Mouse (Mus musculus) heart, embryonic 13.5 days (tissue): ENCODE data around the gene 6430548M08Rik. TPM values are rescaled to one million over a fixed set of nuclear protein-coding genes. Genes with fewer than 3 reads are reported as not detected.

ENCODE experiments used
- ATAC-seq: fragments of 200-750 bp; cut with Nextera tagmentation; 2 replicates; pipeline ENCODE4 v1.8.0; 2017; ENCODE audit warnings: moderate TSS enrichment; ENCODE audit not compliant: insufficient number of reproducible peaks, low FRiP score, low TSS enrichment; ENCODE audit errors: extremely low read depth
- H3K27ac ChIP-seq: fragments of 300-500 bp; sonication (generic); replicated peaks from 2 replicates; pipeline ENCODE4 v1.5.1; 2015; ENCODE audit warnings: moderate library complexity, mild to moderate bottlenecking, inconsistent platforms
- H3K27me3 ChIP-seq: fragments of 300-500 bp; sonication (generic); replicated peaks from 2 replicates; pipeline ENCODE4 v1.6.1; 2015; ENCODE audit warnings: mild to moderate bottlenecking, inconsistent platforms
- H3K36me3 ChIP-seq: fragments of 300-500 bp; sonication (generic); 2 replicates; pipeline ENCODE4 v1.6.1; 2015; ENCODE audit warnings: mild to moderate bottlenecking, inconsistent platforms
- H3K4me1 ChIP-seq: fragments of 300-500 bp; sonication (generic); 2 replicates; pipeline ENCODE4 v1.6.1; 2015; ENCODE audit warnings: inconsistent platforms
- H3K4me2 ChIP-seq: fragments of 300-500 bp; sonication (generic); 2 replicates; pipeline ENCODE4 v1.6.1; 2015; ENCODE audit warnings: inconsistent platforms, mild to moderate bottlenecking, moderate library complexity
- H3K4me3 ChIP-seq: fragments of 300-500 bp; sonication (generic); 2 replicates; pipeline ENCODE4 v1.5.1; 2015; ENCODE audit warnings: moderate library complexity, mild to moderate bottlenecking, inconsistent platforms
- H3K9ac ChIP-seq: fragments of 300-500 bp; sonication (generic); 2 replicates; pipeline ENCODE4 v1.6.1; 2015; ENCODE audit warnings: inconsistent platforms, mild to moderate bottlenecking, moderate library complexity
- H3K9me3 ChIP-seq: fragments of 300-500 bp; sonication (generic); 2 replicates; pipeline ENCODE4 v1.6.1; 2016; ENCODE audit warnings: inconsistent platforms
- WGBS: fragments of 180-500 bp; shearing (Covaris S2); methylation state at CpG from one replicate; pipeline ENCODE4 v1.1.7; 2015; ENCODE audit warnings: mixed read lengths; 5-methylcytosine and 5-hydroxymethylcytosine counted together
- polyA plus RNA-seq: library from polyadenylated mRNA; unstranded; fragments of >200 nt; fragmentation: Nextera tagmentation; extraction: Ambion mirVana; gene quantifications from 2 replicates; pipeline ENCODE4 v1.2.1, GENCODE M21; 2015

Gene 6430548M08Rik
- polyA plus RNA-seq, 1 experiment from 2014 or later, result 10.6 TPM

DNA sequence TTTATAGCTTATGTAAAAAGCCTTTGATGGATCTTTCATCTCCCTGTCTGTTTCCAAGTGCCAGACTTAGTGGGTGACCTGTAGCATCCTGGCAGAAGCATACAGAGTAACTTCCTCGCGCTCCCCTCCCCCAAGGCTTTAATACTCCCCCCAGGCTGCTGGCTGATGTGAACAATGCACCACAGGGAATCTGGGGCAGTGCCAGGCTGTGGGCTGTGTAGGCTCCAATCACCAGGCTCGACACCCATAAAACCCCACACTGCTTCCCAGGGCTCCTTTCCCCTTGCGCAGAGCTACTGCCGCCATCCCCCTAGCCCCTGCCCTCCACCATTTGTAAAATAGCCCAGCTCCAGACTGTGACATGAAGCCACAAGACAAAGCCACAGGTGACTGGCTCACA is 53.9 kb downstream of the 6430548M08Rik start:
- no peak overlapping the region for H3K9ac ChIP-seq
- H3K27me3 ChIP-seq, result peaks cover 44% of the 10 kb centered on the region
- 43% methylated on average over 5 of the region's 5 CpGs for WGBS
- peaks cover 20% of the 10 kb centered on the region for H3K4me1 ChIP-seq
- H3K9me3 ChIP-seq, result no peaks in the 10 kb centered on the region
- H3K4me3 ChIP-seq, result no peak overlapping the region
- H3K27ac ChIP-seq, result no peak overlapping the region
- H3K36me3 ChIP-seq, result no peaks in the 10 kb centered on the region
- ATAC-seq, result no peak
- no peak overlapping the region for H3K4me2 ChIP-seq

DNA sequence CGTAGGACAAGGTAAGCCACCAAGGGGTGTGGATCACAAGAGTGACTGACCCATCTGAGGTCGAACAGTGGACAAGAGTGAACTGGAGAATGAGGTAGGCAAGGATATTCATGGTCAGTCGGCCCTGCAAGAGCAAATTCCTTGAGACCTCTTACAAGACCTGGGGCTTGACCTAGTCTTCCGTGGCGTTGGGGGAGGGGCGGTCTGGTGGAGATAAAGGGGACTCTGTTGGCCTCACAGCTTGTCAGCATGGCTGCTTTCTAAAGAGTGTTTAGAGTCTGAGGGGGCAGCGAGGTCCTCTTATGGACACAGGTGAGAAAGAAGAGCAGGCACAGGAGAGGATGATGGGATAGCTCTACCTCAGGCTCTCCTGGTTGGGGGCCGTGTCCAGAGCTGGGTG is 55.2 kb downstream of the 6430548M08Rik start:
- no peak overlapping the region for H3K4me2 ChIP-seq
- no peak for ATAC-seq
- H3K27me3 ChIP-seq, result peaks cover 46% of the 10 kb centered on the region
- H3K36me3 ChIP-seq, result no peaks in the 10 kb centered on the region
- H3K4me1 ChIP-seq, result peaks cover 12% of the 10 kb centered on the region
- no peak overlapping the region for H3K27ac ChIP-seq
- H3K9ac ChIP-seq, result no peak overlapping the region
- H3K9me3 ChIP-seq, result no peaks in the 10 kb centered on the region
- 36% methylated on average over 8 of the region's 8 CpGs for WGBS
- no peak overlapping the region for H3K4me3 ChIP-seq

DNA sequence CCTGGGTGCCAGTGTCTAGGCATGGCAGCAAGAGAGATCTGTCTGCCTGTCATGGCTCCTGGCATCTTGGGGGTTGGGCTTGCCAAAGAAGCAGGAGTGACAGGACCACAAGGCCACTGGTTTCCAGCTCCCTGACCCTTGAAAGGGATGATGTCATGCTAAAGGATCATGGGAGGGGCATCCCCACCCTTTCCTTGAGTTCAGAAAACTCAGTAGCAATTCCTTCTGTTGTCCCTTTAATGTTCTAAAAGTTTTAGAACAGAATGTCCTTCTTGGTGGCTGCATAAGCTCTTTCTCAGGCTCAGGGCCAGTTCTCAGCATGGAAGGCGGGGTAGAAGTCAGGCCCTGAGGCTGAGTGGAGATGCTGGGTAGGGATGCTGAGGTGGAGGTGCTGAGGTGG is 59.2 kb downstream of the 6430548M08Rik start:
- peaks cover 58% of the 10 kb centered on the region for H3K27me3 ChIP-seq
- H3K9me3 ChIP-seq, result no peaks in the 10 kb centered on the region
- no peak overlapping the region for H3K9ac ChIP-seq
- H3K4me3 ChIP-seq, result no peak overlapping the region
- WGBS, result 54% methylated on average over 1 of the region's 1 CpGs
- ATAC-seq, result no peak
- H3K36me3 ChIP-seq, result no peaks in the 10 kb centered on the region
- H3K27ac ChIP-seq, result no peak overlapping the region
- no peak overlapping the region for H3K4me2 ChIP-seq
- H3K4me1 ChIP-seq, result peaks cover 25% of the 10 kb centered on the region

DNA sequence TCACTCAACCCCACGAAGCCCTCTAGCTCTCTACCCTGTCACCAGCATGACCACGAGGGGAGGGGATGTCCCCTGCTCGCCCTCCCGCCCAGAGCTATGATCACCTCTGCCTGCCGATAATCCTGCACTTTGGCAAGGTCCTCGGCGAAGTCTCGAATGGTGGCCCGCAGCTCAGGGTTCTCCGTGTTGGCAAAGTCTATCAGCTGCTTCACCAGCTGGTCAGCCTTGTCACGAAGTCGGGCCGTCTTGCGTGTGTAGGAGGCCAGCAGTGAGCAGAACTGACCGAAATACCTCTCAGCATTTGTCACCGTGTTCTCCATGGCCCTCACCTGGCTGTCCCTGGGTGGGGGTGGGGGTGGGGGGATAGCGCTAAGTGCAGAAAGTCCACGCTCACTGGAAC is 60.7 kb downstream of the 6430548M08Rik start:
- peaks cover 28% of the 10 kb centered on the region for H3K4me1 ChIP-seq
- no peak overlapping the region for H3K9ac ChIP-seq
- WGBS, result 43% methylated on average over 18 of the region's 18 CpGs
- H3K27ac ChIP-seq, result no peak overlapping the region
- no peaks in the 10 kb centered on the region for H3K36me3 ChIP-seq
- H3K9me3 ChIP-seq, result no peaks in the 10 kb centered on the region
- no peak overlapping the region for H3K4me2 ChIP-seq
- ATAC-seq, result no peak
- no peak overlapping the region for H3K4me3 ChIP-seq
- peaks cover 50% of the 10 kb centered on the region for H3K27me3 ChIP-seq

DNA sequence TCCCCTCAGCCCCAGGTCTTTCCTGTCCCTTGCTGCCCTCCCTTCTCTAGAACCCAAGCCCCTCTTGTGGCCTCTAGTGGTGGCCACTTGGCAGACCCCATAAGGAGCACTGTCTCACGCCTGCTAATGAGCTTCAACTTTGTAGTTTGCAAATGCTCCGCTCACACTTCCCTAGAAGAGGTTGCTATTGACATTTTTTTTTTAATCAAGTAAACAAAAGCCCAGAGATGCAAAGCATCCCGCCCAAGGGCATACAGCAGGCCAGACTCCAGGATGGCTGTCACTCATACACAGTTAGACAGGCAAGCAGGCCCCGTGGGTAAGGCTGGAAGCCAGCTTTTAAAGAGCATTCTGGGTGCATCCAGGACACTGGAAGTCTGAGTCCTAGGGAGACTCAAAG is 62.7 kb downstream of the 6430548M08Rik start:
- Histone ChIP-seq H3K27me3 (peaks cover 45% of the 10 kb centered on the region), H3K4me2 (no peak overlapping the region), H3K27ac (no peak overlapping the region), H3K4me1 (peaks cover 28% of the 10 kb centered on the region), H3K9ac (0 out of 2 replicates have a peak overlapping the region, but pooled peaks have one; percentile 54), H3K36me3 (no peaks in the 10 kb centered on the region), H3K9me3 (no peaks in the 10 kb centered on the region), H3K4me3 (no peak overlapping the region)
- ATAC-seq, result no peak
- 33% methylated on average over 4 of the region's 4 CpGs for WGBS

DNA sequence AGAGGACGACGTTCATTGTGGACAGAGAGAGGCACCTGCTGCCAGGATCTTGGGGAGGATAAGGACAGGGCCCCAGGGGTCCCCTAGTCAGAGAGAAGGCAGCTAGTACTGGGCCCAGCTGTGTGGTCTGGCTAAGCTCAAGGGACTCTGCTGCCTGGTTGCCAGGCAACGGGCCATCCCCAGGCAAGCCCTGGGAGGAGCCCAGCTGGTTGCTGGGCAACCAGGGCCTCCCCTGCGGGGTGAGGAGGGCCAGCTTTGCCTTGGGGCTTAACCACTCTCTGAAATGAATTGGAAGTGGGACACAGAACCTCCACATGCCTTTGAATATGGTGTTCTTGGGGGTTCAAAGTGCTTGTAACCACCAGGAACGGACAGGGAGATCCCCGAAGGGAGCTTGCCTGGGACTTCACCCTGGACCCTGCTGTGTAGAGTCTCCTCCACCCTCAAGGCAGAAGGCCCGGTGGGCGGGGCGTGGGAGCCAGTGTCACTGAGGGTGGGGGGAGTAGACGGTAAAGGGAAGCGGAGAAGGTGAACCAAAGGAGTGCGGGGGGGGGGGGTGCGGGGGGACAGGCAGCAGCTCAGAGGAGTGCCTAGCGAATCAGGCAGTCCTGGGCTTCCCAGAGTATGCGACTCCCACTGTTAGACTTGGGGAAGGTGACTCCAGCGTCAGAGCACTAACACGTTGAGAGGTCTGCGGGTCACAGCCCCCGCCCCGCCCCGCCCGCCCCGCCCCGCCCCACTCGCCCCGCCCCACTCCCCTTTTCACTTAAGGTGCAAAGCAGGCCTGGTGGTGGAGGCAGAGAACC is 63.6 kb downstream of the 6430548M08Rik start, which contains the start of gene Fam92b:
TSS of gene Fam92b (minus strand) at position 149 of the 806 bp plus-strand sequence.
- Histone ChIP-seq H3K9ac (peak within 1 kb of the TSS; percentile 54; the same call in 1 of the 2 replicates), H3K27me3 (peaks cover 40% of the 10 kb centered on the region), H3K36me3 (no peaks in the 10 kb centered on the region), H3K27ac (no peak within 1 kb of the TSS), H3K4me3 (peak within 1 kb of the TSS; percentile 2; the same call in 1 of the 2 replicates), H3K9me3 (no peaks in the 10 kb centered on the region), H3K4me1 (peaks cover 28% of the 10 kb centered on the region), H3K4me2 (peak within 1 kb of the TSS; percentile 60)
- ATAC-seq, result peak; percentile 66; the same call in 1 of the 2 replicates
- under 1% methylated on average over 24 of the region's 26 CpGs for WGBS

DNA sequence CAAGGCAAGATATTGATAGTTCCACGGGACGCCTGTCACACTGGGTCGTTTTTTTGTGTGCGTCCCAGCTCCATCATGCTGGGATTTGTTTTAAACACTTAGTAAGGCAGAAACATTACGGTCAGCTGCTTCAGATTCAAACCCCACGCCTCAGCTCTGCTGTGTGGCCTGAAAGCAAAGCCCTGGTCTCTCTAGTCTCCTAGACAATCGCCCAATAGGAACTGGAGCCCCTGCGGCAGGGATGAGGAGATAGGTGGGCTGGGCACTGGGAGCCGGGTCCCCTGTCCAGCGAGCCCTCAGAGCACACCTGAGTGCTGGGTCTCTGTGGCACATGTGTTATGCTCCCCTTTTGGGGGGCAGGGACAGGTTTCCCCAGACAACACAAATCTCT is 64.2 kb downstream of the 6430548M08Rik start:
- peaks cover 40% of the 10 kb centered on the region for H3K27me3 ChIP-seq
- no peak overlapping the region for H3K27ac ChIP-seq
- no peak for ATAC-seq
- peaks cover 28% of the 10 kb centered on the region for H3K4me1 ChIP-seq
- no peaks in the 10 kb centered on the region for H3K9me3 ChIP-seq
- peak overlapping the region; percentile 24; the same call in 1 of the 2 replicates for H3K9ac ChIP-seq
- no peak overlapping the region for H3K4me3 ChIP-seq
- H3K4me2 ChIP-seq, result peak overlapping the region; percentile 60
- H3K36me3 ChIP-seq, result no peaks in the 10 kb centered on the region
- WGBS, result 9% methylated on average over 10 of the region's 10 CpGs

DNA sequence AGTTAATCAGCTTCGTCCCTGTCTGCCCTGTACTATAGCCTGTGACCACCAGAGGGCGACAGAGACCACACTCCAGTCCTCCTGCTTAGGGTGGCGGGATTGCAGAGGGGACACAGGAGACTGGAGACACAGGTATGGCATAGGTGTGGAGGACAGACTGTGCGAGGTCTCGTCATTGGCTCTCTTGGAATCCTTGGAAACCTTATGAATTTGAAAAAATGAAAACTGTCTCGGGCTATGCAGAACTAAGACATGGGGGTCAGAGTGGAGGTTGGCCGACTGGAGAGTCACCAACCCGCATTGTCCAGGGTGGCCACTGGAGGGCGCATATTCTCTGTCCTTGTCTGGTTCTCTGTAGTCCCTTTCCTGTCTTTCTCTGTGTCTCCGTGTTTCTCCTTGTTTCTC is 65.1 kb downstream of the 6430548M08Rik start:
- Histone ChIP-seq H3K9ac (peak overlapping the region; percentile 37; the same call in 1 of the 2 replicates), H3K27me3 (peaks cover 38% of the 10 kb centered on the region), H3K4me3 (peak overlapping the region; percentile 36), H3K27ac (no peak overlapping the region), H3K4me1 (peaks cover 30% of the 10 kb centered on the region), H3K4me2 (peak overlapping the region; percentile 69), H3K9me3 (no peaks in the 10 kb centered on the region), H3K36me3 (no peaks in the 10 kb centered on the region)
- WGBS, result 2% methylated on average over 10 of the region's 10 CpGs
- no peak for ATAC-seq

DNA sequence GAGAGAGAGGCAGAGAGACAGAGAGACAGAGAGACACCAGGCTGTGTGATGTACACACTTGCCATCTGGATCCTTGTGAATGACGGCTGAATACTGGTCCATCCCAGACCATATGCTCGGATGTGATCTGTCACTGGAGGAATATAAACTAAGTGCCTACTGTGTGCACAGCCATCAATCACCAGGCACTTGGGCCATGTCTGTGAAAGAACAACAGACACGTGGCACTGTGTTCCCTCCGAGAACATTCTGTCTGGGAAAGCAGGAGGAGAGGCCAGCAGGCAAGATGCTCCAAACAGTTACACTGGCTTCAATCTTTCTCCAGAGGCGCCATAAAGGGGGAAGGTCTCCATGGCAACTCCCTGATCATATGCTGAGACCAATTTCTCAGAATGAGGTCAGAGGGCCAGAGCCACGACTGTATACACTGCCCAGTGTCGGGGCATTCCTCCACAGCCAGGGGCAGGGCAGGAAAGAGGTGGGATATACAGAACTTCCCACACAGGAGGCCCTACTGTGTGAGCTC is 66.6 kb downstream of the 6430548M08Rik start:
- Histone ChIP-seq H3K27me3 (peaks cover 24% of the 10 kb centered on the region), H3K4me1 (peaks cover 45% of the 10 kb centered on the region), H3K4me3 (no peak overlapping the region), H3K4me2 (no peak overlapping the region), H3K36me3 (no peaks in the 10 kb centered on the region), H3K27ac (no peak overlapping the region), H3K9me3 (no peaks in the 10 kb centered on the region), H3K9ac (no peak overlapping the region)
- ATAC-seq, result no peak
- WGBS, result 59% methylated on average over 7 of the region's 7 CpGs

DNA sequence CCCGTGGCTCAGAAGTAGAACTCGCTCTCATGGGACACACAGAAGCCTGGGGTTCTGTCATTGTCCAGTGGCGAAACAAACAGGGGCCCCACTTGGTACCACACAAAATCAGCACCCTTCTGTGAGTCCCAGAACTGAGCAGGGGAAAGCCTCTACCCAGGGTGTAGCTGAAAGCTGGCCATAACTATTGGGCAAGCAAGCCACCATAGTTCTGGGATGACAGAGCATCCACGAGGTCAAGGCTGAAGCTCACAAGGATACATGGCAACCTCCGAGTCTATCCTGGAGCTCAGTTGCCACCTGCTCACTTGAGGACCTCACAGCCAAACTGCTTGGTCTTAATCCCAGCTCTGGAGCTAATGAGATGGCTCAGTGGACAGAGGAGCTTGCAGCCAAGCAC is 67.3 kb downstream of the 6430548M08Rik start:
- ATAC-seq, result no peak
- Histone ChIP-seq H3K4me2 (no peak overlapping the region), H3K4me1 (peaks cover 52% of the 10 kb centered on the region), H3K27ac (no peak overlapping the region), H3K9me3 (no peaks in the 10 kb centered on the region), H3K9ac (no peak overlapping the region), H3K27me3 (peaks cover 16% of the 10 kb centered on the region), H3K4me3 (no peak overlapping the region), H3K36me3 (no peaks in the 10 kb centered on the region)
- WGBS, result 80% methylated on average over 5 of the region's 5 CpGs

DNA sequence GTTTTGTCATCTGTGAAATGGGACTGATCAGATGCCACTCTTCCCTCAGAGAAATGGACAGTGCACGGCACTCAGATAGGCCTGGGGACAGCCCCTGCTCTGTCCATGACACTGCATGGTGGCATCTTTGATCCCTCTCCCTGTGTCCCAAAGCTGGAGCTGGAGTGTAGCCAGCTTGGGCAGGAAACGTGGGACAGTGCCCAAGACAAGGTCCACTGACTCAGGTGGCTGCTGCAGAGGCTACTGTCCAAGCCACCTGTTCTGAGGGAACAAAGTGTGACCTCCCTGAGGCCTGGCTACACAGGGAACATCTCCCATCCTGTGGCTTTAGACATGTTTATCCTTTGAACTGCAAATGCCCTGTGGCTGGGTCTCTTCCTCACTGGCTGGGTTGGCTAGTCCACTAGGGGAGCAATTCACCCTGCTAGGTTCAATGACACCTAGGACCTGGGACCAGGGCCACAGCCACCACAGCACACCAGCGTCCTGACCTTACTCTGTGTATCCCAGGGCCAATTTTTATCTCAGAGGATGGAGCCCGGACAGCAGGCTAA is 68.0 kb downstream of the 6430548M08Rik start:
- H3K27me3 ChIP-seq, result peaks cover 12% of the 10 kb centered on the region
- no peak overlapping the region for H3K9ac ChIP-seq
- H3K9me3 ChIP-seq, result no peaks in the 10 kb centered on the region
- H3K4me2 ChIP-seq, result no peak overlapping the region
- H3K4me3 ChIP-seq, result no peak overlapping the region
- WGBS, result 47% methylated on average over 4 of the region's 4 CpGs
- ATAC-seq, result no peak
- H3K36me3 ChIP-seq, result no peaks in the 10 kb centered on the region
- no peak overlapping the region for H3K27ac ChIP-seq
- peaks cover 52% of the 10 kb centered on the region for H3K4me1 ChIP-seq
